Mouse (Mus musculus): Measurements from ENCODE around the gene Igf2bp1.
"Not testable (repeated sequence)": the region's sequence is repeated elsewhere in the genome, so short reads cannot be mapped to it uniquely, and the experiment has no call there.

Gene Igf2bp1

GRCm38 (mm10) chr11:95957407-95957806 lies 48.3 kb downstream of the Igf2bp1 start:
- no peak for DNase-seq

DNA sequence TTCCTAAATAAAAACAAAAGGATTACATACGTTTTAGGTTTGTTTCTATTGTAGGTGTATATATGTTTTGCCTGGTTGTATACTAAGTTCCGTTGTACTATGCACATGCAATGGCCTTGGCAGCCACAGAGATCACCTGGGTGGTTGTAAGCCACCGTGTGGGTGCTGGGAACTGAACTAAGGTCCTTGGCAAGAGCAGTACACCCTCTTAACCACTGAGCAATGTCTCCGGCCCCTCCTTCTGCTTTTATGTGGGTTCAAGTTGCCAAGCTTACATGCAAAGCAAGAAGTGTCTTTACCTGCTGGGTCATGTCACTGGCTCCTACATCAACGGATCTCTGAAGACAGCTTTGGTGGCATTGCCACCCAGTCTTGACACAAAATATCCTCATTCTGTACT lies 52.4 kb downstream of the Igf2bp1 start:
- no peak for DNase-seq

- no peak for DNase-seq
Measured at GRCm38 (mm10) chr11:95945838-95946472, 59.8 kb downstream of the Igf2bp1 start.

DNA sequence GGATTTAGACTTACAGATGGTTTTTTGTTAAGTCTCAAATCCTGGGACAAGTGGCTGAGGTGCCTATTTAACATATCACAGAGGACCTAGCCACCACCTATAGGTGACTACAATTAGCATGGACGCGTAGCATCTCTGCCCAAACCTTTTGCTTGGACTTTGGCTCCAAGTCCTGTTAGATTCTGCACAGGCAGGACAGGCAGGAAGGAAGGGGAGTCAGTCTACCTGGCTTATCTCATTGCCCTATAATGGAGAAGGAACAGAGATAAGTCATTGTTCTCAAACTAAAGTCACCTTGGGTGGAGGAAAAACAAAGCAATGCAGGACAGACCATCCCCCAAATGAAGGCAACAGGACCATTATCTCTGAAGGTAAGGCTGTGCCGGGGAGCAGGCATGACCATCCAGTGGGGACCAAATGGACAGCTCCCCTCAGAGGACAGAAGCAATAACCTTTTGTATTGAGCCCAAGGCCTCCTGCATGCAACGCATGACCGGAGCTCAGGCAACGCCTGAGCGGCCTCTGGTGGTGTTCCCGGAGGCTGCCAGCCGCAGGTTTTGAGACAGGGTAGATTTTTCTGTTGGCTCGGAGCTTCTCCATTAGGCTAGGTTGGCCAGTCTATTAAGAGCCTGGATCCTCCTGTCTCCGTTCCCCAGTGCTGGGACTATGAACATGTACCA lies 65.8 kb downstream of the Igf2bp1 start:
- DNase-seq = no peak

DNA sequence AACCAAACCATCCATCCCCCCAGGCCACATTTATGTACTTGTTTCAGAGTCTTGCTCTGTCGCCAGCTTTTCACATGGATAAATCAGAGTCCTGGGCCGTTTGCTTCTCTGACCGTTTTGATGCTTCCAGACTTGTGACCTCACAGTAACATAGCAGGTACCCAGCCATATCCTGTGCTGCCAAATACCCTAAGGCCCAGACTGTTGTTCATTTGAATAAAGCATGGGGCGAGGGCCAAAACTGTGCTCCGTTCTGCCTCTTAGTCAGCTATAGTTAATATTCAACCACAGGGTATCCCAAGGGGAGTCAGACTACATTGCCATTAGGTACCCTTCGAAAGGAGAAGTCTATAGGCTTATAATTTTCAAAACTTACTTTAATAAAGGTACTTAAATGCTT lies 69.3 kb downstream of the Igf2bp1 start:
- DNase-seq = no peak

- not testable (repeated sequence) for DNase-seq
Measured at GRCm38 (mm10) chr11:95932168-95932567, 73.6 kb downstream of the Igf2bp1 start.

DNA sequence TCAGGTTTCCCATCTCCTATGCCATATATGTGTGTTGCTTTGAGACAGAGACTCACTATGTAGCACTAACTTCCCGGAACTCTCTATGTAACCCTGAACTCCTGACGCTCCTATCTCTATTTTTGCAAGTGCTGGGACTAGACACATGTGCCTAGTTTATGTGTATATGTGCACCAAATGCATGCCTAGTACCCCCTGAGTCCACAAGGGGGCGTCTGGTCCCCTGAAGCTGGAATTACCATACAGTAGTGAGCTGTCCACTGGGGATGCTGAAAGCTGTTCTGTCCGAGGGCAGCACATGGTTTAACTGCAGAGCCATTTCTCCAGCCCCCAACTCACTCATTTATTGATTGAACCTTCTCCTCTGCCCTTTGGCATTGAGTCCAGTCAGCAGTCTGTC lies 79.3 kb downstream of the Igf2bp1 start:
- DNase-seq = no peak

DNA sequence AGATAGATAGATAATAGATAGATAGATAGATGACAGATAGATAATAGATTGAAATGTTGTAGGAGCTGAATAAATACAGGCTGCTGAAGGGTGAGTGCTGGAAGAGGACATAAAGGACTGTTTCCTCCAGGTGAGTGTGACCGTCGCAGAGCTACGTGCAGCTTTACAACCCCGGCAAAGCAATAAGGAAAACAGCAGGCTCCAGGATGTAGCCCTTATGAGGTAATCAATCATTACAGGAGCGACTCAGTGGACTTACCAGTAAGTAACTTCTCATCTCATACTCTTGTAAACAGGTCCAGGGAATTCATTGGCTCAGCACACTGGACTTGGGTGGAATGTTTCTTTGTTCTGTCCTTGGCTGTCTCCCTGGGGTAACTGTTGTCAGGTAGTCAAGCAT lies 79.8 kb downstream of the Igf2bp1 start:
- DNase-seq = no peak

- DNase-seq = no peak
Measured at GRCm38 (mm10) chr11:95924215-95924614, 81.5 kb downstream of the Igf2bp1 start.

DNA sequence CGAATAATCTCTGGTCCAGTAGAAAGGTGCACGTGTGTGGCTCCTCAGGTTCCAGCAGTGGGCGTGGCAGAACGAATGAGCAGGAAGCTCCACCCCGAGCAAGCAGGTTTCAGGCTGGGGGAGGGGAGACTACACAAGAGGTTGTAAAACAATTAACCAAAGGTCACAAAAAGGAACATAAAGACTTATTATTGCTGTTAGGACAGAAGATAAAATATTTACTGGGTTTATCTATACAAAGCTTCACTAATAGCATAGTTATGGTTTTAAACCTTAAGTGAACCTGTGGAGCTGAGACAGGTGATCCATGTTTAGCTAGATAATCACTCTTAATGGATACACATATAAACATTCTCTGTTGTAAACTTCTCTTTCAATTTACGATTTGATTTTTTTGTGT lies 82.3 kb downstream of the Igf2bp1 start:
- not testable (repeated sequence) for DNase-seq

GRCm38 (mm10) chr11:95921991-95922621 lies 83.6 kb downstream of the Igf2bp1 start:
- DNase-seq = no peak

- DNase-seq = no peak
Measured at GRCm38 (mm10) chr11:95916426-95916825, 89.3 kb downstream of the Igf2bp1 start.

DNA sequence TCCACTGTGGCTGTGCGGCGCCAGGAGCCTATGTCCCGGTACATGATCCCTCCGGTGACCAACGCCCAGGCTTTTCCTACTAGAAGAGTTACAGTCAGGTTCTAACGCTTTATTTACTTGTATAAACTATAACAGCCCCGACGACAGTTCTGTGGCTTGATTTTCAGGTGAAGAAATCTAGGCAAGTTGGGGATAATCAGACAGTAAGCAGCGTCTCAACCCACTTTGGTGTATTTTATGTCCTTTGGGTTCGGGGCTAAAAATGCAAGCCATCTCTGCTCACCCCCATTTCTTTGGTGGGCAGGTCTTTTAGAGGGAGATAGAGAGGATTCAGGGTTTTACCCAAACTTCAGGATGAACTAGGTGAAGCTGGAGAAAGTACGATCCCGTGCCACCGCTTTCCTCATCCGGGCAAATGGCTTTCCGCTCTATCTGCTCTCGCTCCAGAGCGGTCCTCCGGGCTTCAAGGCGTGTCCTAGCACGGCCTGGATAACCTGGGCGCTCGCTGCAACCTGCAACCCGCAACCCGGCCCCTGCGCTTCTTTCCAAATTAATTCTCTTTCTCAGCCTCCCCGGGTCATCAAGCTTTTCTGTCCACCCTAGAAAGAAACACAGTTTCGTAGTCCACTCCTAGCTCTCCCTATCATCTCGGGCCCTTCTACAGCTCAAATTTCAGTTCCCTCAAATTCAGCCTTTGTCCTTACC lies 90.6 kb downstream of the Igf2bp1 start:
- DNase-seq = peak in 1 of 2 experiments; percentile 4

DNA sequence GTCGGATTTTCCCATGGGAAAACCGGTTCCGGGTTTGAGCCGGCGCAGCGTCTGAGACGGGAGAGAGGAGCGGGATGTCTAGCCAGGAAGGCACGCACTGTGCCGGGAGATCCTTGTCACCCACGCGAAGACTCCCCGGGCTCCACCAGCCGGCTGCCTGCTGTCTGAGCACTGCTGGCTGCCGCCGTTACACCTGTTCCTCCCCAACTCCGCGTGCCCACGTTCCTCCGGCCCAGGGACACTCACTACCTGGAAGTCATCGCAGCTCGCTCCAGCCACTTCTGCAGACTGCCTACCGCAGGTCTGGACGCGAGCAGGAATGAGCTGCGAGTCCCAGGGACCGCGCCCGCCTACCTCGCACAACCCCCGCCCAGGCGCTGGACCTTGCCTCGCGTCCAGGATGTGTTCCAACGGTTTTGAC lies 91.2 kb downstream of the Igf2bp1 start, which contains the start of gene B4galnt2:
B4galnt2 (minus strand) TSS at position 321 of the 421 bp plus-strand sequence.
- DNase-seq = no peak

DNA sequence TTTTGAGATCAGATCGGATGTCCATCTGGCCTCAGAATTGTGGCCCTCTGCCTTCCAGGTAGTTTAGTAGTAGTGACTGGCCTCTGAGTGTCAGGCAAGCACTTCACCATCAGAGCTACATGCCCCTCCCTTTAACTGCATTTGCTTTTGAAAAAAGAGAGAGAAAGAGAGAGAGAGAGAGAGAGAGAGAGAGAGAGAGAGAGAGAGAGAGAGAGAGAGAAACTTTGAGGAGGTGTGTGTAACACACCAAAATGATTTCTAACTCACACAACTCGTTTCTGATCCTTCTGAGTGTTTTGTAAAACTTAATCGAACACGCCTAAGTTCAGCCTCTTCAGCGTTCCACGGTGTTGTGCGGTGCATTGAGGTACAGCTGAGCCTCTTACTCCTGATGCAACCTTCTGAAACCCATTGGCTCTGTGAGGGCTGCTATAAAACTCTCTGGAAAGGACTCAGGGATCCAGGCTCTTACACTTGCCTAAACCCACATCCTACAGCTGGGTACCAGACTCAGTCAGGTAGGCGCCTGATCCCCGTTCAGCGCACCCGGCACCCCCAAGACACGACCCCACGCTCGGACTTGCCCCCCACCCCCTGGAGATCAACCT lies 91.7 kb downstream of the Igf2bp1 start:
- no peak for DNase-seq

DNA sequence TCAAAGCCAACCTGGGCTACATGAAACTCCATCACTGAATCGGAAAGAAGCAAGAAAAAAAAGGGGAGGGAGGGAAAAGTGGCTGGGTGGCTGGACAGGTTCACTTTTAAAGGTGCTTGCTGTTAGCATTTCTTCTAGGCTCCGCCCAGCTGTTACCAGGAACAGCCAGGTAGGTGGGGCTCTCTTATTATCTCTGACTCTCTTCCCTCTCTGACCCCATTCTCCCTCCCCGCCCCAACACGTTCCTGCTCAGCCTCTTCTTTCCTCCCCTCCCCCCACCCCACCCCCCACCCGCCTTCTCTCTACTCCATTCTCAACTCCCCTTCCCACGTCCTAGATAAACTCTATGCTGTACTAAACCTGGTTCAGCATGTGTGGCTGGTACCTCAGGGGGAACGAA lies 94.2 kb downstream of the Igf2bp1 start:
- no peak for DNase-seq

DNA sequence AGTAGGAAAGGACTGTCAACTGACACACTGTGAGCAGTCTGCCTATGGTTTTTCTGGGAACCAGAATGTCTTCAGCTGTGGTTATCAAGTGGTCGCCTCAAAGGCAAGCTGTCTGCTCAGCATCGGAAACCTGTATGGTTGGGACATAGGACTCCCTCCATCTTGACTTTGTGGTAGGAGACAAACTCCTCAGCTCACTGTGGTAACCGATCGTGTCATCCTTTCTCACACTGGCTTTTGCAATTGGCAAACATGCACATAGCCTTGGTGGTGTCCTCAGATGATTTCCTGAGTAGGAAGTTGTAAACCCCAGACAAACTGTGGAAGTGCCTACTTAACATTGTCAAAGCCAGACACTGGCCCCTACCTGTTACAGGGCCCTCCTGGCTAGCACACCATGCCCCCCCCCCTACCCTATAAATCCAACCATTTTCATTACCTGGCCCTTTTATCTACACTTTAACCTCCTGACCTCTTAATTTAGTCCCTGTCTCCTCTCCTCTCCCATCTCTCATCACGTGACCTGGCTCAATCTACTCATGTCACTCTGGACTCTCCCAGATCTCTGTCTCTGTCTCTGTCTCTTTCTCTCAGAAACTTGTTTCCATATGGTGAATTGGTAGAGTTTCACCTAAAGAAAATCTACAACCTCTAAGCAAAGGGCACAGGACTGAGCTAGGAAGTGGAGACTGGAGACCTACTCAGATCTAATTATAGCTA lies 97.8 kb downstream of the Igf2bp1 start:
- no peak for DNase-seq

All from cerebellum, adult 18-20 months (tissue).